Mouse (Mus musculus) myocyte (in vitro differentiated cells): ENCODE results near the gene Tox2.

ENCODE experiments used
- E2F4 ChIP-seq: IDR thresholded peaks from one replicate; pipeline ENCODE4 v1.6.1; 2011; ENCODE audit warnings: mild to moderate bottlenecking, control low read depth, moderate library complexity; ENCODE audit not compliant: insufficient read depth
- MAX ChIP-seq: IDR thresholded peaks from one replicate; pipeline ENCODE4 v1.6.1; 2011; ENCODE audit warnings: low read depth, mild to moderate bottlenecking, control low read depth
- MYOD1 ChIP-seq, 3 experiments: IDR thresholded peaks; one replicate each; pipeline ENCODE4 v1.6.1; 2011; ENCODE audit warnings: control low read depth in 2 of 3, low read depth in 2 of 3, mild to moderate bottlenecking in 2 of 3, moderate library complexity in 1 of 3; ENCODE audit not compliant: insufficient read length in 2 of 3, control insufficient read depth in 1 of 3
- SRF ChIP-seq: IDR thresholded peaks from one replicate; pipeline ENCODE4 v1.6.1; 2011; ENCODE audit warnings: low read depth; ENCODE audit not compliant: control insufficient read depth, insufficient read length

GRCm38 (mm10) chr2:163241867-163242266, 38.9 kb downstream of the Tox2 start:
- TF ChIP-seq MAX (no peak), MYOD1 (IDR thresholded peaks at IDR 0.05; ENCODE audit: control insufficient read depth in 1 of 3, insufficient read length in 2 of 3, low read depth in 2 of 3) (no peak), E2F4 (no peak), SRF (no peak)
